Mouse (Mus musculus): ENCODE measurements at regions not wholly inside any gene's neighbourhood (a gene's known extent, or its start where the extent isn't known, plus 50 kb on each side); places are given as distances from the start of the nearest gene placed in this dataset.
"Not testable (repeated sequence)": the region's sequence is repeated elsewhere in the genome, so short reads cannot be mapped to it uniquely, and the experiment has no call there.

DNA sequence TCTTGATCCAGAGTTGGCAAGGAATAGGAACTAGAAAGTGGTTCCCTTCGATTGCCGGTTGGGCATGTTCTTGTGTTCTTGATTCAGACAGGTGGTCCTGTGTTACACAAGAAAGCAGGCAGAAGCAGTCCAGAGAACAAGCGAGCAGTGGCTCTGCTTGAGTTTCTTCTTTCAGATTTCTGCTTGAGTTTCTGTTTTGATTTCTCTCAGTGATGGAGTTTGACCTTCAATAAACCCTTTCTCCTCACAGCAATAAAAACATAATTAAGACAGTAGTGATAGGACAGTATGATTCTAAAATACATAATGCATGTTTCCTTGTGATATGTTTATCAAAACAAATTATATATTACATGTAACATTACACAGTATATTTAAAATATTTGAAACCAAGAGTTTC, 59.1 kb downstream of the Klf6 start:
- intact Hi-C loops (cut with DNase I; ENCODE audit: low total_unique reads): no loop called here
- DNase-seq: no peak

DNA sequence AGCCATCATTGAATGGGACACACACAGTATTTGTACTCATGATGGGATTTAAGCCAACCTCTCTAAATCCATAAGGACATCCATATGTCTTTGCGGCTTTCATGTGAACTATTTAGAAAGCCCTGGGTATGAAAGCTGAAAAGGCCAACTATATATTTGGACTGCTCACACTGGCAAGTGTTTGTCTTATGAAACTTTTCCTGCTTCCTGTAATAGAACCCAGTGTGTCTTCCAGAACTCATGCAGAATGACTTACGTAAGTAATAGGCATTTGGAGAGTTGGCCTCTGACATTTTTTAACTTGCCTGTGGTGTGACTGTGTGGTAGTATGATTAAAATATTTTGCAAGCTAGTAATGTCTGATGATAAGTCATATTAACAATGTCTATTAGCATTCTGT, 70.2 kb downstream of the Klf6 start:
- intact Hi-C loops (cut with DNase I; ENCODE audit: low total_unique reads): no loop called here
- no peak for DNase-seq

DNA sequence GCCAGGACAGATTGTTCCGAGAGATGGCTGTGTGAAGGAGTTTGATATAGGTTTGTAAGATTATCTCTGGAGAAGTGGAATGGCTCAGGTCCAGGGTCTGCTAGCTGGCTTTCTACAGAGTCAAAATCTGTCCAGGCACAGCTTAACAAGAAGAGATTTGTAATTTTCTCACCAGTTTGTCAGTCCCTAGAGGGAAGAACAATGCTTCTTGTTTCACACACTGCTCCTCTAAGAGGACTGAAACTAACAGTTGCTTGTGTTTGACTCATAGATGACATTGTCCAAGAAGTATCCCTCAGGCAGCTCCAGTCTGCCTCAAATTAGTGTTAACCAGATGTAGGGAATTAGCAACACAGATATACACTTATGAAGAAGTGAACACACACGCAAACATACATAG, 76.2 kb downstream of the Klf6 start:
- no peak for DNase-seq
- intact Hi-C loops (cut with DNase I; ENCODE audit: low total_unique reads): no loop called here

DNA sequence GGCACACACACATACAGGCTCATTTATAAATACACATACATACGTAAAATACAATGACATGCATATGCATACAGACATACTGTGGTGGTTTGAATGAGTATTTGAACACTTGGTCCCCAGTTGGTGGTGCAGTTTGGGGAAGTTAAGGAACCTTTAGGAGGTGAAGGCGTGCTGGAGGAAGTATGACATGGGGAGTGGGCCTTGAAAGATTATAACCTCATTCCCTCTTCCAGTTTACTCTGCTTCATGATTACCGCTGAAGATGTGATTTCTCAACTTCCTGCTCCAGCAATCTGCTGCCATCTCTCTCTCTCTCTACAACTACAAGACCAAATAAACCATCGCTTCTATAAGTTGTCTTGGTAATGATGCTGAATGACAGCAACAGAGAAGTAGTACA, 76.7 kb downstream of the Klf6 start:
- no peak for DNase-seq
- intact Hi-C loops (cut with DNase I; ENCODE audit: low total_unique reads): no loop called here

DNA sequence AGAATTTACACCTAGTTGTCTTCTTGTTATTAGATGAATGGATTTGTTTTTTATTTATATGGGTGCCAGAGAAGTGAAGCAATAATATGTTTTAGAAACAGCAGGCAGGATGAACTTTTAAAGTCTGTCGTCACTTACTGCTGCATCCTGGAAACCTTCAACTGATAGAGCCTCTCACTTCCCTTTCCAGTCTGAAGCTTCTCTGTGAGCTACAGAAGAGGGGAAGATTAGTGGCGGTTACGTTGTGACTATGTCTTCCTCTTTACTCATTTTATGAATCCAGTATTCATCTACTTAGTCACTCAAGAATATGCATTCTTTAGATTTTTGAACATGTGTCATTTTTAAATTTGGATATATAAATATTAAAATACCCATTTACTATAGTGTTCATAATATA, 78.1 kb downstream of the Klf6 start:
- DNase-seq: no peak
- intact Hi-C loops (cut with DNase I; ENCODE audit: low total_unique reads): no loop called here

DNA sequence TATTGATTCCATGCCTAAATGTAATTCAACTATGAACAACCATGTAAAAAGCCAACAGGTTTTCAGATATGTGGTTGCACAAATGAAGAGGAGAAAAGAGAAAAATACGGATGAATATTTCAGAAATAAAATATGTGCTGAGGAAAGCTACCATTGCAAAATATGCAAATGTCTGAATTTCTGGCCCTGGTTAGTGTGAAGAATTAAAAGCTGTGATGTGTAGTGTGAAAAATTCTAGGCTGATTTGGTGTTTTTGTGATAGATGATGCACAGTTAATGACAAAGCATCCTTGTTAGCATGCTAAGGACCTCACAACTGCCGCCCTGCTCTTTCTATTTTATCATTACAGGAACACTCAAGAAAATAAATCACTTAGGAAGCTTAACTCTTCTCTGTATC, 91.6 kb downstream of the Klf6 start:
- intact Hi-C loops (cut with DNase I; ENCODE audit: low total_unique reads): no loop called here
- no peak for DNase-seq

DNA sequence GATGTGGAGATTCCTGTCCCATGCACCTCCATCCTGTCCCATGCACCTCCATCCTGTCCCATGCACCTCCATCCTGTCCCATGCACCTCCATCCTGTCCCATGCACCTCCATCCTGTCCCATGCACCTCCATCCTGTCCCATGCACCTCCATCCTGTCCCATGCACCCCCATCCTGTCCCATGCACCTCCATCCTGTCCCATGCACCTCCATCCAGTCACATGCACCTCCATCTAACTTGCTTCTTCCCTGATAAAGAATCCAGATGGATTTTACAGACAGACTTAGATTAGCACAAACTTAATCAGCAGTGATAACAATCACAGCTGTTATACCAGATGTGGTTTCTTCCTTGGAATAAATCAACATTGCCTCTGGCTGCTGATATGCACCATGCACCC, 93.8 kb downstream of the Klf6 start:
- DNase-seq; intact Hi-C loops (cut with DNase I; ENCODE audit: low total_unique reads): not testable (repeated sequence)

DNA sequence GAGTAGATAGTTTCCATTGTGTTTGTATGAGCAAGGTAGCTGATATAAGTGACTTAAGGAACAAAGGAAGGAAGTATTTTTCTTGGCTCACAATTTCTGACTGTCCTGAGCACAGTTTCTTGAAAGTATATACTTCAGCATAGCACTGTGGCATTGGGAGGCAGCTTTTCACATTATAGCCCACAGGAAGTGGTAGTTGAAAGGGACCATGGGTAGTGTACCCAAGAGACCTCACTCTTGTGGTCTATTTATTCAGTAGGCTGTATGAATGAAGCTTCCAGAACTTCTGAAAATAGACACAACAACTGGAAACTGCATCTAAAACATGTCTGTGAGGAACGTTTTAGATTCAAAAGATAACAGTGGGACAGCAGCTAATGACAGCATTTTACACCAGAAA, 94.9 kb downstream of the Klf6 start:
- DNase-seq: no peak
- intact Hi-C loops (cut with DNase I; ENCODE audit: low total_unique reads): no loop called here

DNA sequence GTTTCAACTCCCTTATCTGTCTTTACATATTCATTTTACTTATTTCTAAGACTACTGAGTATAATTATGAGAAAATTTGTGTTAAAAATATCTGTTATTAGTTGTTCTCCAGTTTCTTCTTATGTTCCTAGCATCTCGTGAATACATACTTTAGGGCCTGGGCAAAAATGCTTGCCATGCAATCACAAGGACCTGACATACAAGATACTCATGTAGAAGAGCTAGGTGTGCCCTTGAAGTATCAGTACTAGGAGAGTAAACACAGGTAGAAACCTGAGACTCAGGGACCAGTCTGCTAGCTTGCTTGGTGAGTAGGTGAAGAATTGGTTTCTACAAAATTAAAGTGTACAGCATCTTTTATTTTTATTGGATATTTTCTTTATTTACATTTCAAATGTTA, 101.7 kb downstream of the Klf6 start:
- intact Hi-C loops (cut with DNase I; ENCODE audit: low total_unique reads): no loop called here
- no peak for DNase-seq

DNA sequence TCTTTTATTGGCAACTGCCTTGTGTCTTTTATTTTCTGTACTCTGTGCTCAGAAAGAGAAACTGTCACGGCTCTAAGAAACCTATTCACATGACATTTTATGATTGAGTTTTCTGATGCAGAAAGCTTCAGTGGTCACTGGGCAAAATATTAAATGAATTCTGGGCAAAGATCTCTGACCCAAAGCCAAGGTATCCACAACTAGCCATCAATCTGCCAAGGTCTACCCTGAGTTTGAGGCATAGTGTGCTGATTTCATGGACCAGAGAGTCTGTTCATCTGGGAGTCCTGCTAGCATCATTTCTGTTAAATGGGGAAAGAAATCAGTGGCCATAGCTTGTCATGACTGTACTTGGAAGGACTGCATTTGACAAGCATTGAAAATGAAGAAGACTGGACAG, 103.3 kb downstream of the Klf6 start:
- DNase-seq: no peak
- intact Hi-C loops (cut with DNase I; ENCODE audit: low total_unique reads): no loop called here

DNA sequence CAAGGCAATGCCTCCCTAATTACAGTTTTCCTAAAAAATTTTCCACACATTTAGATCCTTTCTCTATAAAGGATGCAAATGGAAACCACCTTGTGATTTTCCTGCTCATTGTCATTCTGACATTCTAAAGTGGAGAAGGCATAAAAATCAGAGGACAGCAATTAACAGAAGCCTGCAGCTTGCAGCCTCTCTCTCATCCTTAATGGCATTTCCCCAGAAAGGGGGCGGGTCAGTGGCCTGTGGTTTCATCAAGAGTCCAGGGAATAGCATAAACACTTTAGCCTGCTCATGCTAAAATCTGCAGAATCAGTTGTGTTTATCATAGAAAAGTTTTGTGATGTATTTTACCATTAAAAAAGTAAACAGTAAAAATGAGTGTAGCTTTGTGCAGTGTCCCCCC, 117.3 kb downstream of the Klf6 start:
- intact Hi-C loops (cut with DNase I; ENCODE audit: low total_unique reads): no loop called here
- DNase-seq: no peak

DNA sequence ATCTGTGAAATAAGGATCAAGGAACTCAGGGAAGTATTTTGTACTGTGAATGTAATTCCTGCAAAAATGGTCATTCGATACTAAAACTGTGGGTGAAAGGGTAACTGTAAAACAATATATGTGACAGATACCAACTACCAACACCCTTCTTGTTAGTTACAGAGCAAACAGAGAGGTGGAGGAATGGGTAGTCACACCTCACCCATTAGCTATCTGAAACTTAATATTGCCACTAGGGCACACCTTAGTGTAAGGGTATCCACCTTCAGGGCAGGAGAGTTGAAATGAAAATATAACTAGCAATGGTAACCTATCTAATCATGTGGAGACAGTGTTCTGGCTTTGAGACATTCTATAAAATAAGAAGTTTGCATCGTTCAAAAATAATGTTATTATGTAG, 126.2 kb downstream of the Klf6 start:
- DNase-seq: no peak
- intact Hi-C loops (cut with DNase I; ENCODE audit: low total_unique reads): no loop called here

DNA sequence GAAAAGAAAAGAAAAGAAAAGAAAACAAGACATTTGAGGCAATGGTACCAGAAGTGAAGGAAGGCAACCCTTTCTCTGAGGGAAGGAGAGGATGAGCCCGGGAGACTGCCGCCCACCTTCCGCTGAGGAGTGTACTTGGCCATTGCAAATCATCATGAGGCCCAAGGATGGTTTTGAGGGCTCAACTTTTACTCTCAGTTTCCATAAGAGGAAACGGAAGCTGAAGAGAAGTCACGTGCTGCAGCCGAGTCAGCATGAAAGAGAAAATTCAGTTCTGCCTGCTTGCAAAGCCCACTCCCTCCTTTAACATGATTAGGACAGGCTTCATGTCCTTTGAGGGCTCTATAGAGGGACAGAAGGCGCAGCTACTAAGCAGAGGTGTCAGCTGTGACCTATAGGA, 127.1 kb downstream of the Klf6 start:
- intact Hi-C loops (cut with DNase I; ENCODE audit: low total_unique reads): no loop called here
- no peak for DNase-seq

DNA sequence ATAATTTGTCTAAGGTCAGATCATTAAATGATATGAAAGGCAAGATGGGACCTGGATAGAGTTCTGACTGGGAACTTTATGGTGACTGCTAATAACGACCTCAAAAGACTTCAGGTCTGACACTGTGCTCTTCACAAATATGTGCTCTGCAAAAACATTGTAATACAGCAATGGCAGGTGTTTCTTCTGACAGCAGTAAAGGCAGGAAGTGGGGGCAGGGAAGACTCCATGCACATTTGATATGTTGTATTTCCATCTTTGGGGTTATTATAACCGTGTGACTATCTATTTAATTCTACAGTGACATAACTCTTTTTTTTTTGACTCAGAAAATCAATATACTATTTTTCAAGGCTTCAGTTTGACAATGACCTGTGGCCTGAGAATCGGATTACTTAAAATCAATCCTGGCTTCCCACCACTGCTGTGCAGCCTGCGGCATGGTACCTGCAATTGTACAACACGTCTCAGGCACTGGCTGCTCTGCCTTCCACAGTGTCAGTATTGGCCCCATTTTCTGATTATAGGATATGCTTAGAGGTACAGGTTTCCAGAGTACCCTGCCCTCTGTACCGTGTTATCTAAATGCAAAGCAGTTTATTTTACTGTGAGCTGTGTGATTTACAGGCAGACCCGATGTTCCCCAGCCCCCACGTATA, 139.4 kb downstream of the Klf6 start:
- DNase-seq: no peak
- intact Hi-C loops (cut with DNase I; ENCODE audit: low total_unique reads): no loop called here

DNA sequence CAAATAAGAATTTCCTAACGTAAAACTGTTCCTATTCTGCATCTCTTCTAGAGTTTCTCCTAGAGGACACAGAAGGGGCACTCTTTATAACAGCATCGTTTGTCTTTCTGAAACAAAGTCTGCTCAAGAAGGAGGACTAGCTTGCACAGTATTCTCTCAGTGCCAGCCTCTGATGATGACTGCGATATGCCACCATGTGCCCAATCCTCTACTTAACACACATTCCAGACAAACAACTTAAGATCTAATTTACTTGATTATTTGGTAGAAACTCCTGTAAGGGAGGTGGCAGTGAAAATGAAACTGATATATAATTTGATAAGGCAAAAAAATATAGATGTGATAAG, 139.9 kb downstream of the Klf6 start:
- intact Hi-C loops (cut with DNase I; ENCODE audit: low total_unique reads): no loop called here
- DNase-seq: no peak

DNA sequence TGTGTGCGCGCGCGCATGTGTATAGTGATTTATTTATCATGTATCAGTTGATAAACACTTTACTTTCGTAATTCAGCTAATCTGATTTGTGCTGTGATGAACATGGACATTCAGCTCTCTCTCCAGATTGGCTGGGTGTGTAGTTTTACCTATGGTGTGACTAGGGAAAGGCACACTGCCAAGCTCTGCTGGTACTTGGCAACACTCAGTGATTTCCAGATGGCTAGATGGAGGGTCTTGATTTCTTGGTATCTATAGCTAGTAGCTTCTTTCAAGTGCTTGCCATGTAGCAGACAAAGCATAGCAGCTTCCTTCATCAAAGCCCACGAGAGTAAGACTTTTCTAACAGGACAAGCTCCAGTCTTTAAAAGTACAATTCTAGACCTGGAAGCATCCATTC, 144.6 kb downstream of the Klf6 start:
- no peak for DNase-seq
- intact Hi-C loops (cut with DNase I; ENCODE audit: low total_unique reads): no loop called here

DNA sequence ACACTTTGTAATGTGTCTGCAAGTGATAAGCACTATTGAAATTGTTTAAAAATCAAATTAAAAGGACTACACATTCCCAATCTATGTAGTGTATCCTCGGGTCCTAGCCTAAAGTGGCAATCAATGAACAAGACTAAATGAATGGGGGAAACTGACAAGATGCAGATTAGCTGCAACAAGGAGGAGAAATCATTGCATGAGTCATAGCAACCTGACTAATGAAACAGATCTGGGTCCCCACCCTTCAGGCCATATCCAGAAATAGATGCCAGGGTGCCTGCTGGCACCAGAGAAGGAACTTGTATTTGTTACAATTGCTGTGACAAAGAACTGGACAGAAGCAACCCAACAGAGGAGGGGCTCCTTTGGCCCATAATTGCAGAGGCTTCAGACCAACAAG, 148.4 kb downstream of the Klf6 start:
- DNase-seq: no peak
- intact Hi-C loops (cut with DNase I; ENCODE audit: low total_unique reads): no loop called here

DNA sequence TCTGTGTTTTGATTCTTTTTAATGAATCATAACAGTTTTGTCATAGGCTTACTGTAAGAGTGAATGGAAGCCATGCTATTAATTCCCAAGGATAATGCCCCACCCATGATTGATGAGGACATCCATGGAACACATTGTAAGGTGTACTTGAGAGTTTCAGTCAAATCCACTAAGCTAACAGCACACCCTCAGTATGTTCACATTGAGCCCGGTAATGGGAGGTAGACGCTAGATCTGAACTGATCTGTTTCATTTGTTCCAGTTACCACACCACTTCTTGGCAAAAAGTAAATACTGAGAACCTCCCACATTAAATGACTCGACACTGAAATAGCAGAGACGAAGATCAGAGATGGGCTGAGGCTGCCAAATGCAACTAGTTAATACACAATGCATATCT, 165.9 kb downstream of the Klf6 start:
- DNase-seq: no peak

DNA sequence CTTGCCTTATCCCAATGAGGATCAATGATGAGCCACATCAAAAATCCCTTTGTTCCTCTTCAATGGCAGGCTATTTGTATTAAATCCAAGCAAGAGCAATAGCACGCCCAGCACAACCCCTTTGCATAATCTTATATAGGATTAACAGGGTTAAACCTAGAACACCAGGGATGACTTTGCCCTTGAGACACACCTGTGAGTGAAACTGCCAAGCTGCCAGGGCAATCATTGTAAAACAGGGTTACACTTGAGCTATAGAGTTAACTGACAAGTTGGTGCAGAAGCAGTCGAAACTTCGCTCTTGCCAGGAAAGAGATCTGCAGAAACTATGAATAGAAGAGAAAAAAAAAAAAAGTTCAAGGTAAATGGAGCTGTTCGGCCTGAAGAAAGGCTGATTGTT, 167.6 kb downstream of the Klf6 start:
- intact Hi-C loops (cut with DNase I; ENCODE audit: low total_unique reads): no loop called here
- no peak for DNase-seq

More for the DNA sequence above, 165.9 kb downstream of the Klf6 start:
- intact Hi-C loops (cut with DNase I; ENCODE audit: low total_unique reads): no loop called here

DNA sequence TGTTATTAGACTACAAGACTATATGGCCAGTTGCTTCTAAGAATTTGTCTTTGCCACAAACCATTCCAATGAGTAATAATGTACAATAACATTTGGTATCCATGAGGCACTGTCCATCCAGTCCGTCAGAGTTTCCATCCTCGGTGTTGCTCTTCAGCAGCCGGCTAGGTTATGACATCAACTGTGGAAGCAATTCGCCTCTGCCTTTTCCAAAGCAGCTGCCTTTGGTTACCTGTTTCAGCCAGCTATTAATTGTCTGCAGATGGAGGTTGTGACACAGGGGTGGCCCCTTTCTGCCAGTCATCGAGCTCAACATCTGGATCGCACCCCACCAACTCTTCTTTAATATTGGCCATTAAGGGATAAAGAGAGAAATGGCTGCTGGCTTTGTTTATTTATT, 168.2 kb downstream of the Klf6 start:
- DNase-seq: no peak
- intact Hi-C loops (cut with DNase I; ENCODE audit: low total_unique reads): no loop called here

DNA sequence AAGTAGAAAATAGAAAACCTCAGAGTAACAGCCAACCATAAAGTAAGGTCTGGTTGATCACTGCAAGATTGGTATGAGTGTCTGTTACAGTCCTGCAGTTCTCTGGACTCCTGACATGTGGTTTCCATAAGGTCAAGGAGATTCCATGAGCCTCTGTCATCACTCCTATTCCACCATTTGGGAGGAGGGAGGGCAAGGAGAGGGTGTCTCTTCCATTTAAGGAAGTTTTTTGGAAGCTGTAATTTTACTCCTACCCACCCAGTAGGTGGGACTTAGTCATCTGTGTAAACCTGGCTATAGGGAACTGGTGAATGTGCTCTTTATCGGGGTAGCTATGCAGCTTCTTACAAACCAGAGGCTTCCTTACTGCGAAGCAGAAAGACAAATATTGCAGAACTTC, 168.8 kb downstream of the Klf6 start:
- DNase-seq: no peak
- intact Hi-C loops (cut with DNase I; ENCODE audit: low total_unique reads): no loop called here

DNA sequence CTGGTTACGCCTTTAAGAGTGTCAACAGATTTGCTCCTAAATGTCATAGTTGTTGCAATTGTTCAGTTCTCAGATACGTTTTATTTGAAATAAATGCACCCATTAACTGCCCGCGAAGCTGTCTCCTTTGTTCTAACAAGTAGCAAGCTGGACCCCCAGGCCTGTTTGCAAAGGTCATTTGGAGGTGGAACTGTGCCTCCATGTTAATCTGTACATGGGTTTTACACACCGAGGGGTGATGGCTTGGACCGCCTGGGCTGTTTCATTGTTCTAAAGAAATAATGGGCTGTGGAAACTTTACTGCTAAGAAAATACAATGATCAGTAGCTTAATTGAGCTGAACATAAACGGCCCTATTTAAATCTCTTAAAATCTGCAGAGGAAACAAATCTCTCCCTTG, 178.8 kb downstream of the Klf6 start:
- intact Hi-C loops (cut with DNase I; ENCODE audit: low total_unique reads): no loop called here

DNA sequence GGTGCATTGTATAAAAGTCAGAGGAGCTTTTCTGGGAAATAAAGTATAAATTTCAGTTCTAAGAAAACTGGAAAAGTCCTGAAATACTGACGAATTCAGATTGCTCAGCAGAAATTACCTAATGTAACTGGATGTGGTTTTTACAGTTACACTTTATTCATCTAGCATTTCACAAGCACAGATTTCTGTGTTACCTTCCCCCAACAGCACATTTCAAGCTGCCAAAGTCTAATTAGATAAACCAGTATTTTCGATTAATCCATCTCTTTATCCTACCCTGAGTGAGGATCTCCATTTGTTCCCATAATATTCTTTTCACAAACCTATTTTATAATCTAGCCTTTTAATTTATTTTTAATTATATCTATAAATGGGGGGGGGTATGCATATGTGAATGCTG, 179.4 kb downstream of the Klf6 start:
- DNase-seq: no peak
- intact Hi-C loops (cut with DNase I; ENCODE audit: low total_unique reads): no loop called here

More for the DNA sequence above, 178.8 kb downstream of the Klf6 start:
- no peak for DNase-seq
